Mouse (Mus musculus): ENCODE measurements around the gene Olfr843. TPM values are rescaled to one million over a fixed set of nuclear protein-coding genes. Genes with fewer than 3 reads are reported as not detected.

The Olfr843 gene
- not detected for polyA plus RNA-seq (2021)

- TF ChIP-seq CTCF (IDR thresholded peaks at IDR 0.05) = no peak
- DNase-seq (ENCODE audit: low read depth, low spot score) (no peak), ATAC-seq (no peak)
- CTCF ChIA-PET = no interaction called here
- H3K27me3 ChIP-seq = no peaks in the 10 kb centered on the region
- in situ Hi-C loops (cut with MboI; ENCODE audit: low pct_unique_long_range_greater_than_20kb) = no loop called here
- POLR2A ChIA-PET = no interaction called here
Observed at GRCm38 (mm10) chr9:19251887-19252286, at the start of gene Olfr843. Gene Olfr843, minus strand, starts transcription at chr9:19251987.

Other genes with a start within 250 kb of the Olfr843 start
- not detected for gene Olfr835, start 219.3 kb downstream of the Olfr843 start, polyA plus RNA-seq (2021)
- not detected for gene Olfr836, start 131.6 kb downstream of the Olfr843 start, polyA plus RNA-seq (2021)
- not detected for gene Olfr837, start 115.7 kb downstream of the Olfr843 start, polyA plus RNA-seq (2021)
- gene Olfr839-ps1, start 74.7 kb downstream of the Olfr843 start, polyA plus RNA-seq (2021) = 0.01 TPM
- not detected for gene Olfr844, start 64.4 kb upstream of the Olfr843 start, polyA plus RNA-seq (2021)
- not detected for gene Olfr845, start 84.5 kb upstream of the Olfr843 start, polyA plus RNA-seq (2021)
- gene Olfr846, start 112.0 kb upstream of the Olfr843 start, polyA plus RNA-seq (2021) = not detected
- not detected for gene Olfr847, start 126.7 kb upstream of the Olfr843 start, polyA plus RNA-seq (2021)
- not detected for gene Olfr849, start 188.3 kb upstream of the Olfr843 start, polyA plus RNA-seq (2021)
- gene Olfr850, start 226.3 kb upstream of the Olfr843 start, polyA plus RNA-seq (2021) = not detected
- gene Olfr851, start 241.3 kb upstream of the Olfr843 start, polyA plus RNA-seq (2021) = not detected